Mouse (Mus musculus) retina, embryonic 14.5 days (tissue): ENCODE measurements at regions not wholly inside any gene's neighbourhood (a gene's known extent, or its start where the extent isn't known, plus 50 kb on each side); places are given as distances from the start of the nearest gene placed in this dataset.
"Not testable (repeated sequence)": the region's sequence is repeated elsewhere in the genome, so short reads cannot be mapped to it uniquely, and the experiment has no call there.

ENCODE experiments used
- DNase-seq: peaks from one replicate; pipeline ENCODE4 v3.0.0-alpha.2; 2015; ENCODE audit warnings: low spot score

DNA sequence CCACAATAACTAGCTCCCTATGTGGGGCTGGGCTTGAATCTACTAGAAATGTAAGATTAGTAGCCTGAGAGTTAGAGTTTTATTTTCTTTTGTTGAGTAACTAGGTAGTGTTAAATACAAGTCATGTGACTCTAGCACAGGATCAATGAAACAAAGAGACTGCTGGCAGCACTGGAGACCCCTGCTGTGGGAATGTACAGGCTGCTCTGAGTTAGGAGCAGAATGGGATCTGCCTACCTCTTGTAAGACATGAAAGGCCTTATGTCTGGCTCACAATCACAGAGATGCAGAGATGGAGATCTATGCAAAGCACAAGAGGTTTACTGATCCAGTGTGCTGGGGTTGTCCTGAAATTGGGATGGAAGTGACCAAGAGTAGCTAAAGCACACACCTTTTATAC is 193.9 kb upstream of the Kcnmb2 start:
- not testable (repeated sequence) for DNase-seq

DNA sequence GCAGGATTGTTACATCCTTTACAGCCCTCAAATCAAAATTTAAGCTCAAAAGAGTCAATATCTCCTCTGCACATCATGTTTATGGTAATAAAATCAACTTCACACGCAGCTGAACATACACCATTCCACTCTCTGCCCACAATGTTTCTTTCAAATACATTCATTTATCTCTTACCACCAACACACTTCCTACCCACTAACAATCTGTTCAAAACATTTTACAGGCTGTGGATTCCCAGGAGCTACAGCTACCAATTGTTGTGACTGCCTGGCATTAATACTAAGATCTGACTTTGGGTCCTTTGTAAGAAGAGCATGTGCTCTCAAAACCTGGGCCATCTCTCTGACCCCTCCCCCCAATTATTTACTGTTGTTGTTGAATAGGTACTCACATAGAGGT is 161.0 kb upstream of the Kcnmb2 start:
- DNase-seq: no peak

DNA sequence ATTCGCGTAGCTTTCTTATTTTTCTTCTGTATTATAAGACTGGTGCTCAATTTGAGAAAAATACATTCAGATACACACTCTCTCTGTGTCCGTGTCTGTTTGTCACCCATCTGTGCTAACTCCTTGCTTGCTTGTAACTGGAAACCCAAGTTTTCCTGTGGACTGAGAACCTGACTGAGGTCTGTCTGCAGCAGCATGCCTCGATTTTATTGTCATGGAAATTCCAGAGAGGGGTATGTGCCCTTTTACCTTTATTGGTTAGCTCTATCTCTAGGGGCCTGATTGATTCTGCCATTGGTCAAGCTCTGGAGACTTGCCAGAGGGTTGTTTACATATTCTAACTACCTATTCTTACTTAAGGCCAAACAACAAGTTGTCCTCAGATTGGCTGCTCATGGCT is 146.4 kb upstream of the Kcnmb2 start:
- no peak for DNase-seq

DNA sequence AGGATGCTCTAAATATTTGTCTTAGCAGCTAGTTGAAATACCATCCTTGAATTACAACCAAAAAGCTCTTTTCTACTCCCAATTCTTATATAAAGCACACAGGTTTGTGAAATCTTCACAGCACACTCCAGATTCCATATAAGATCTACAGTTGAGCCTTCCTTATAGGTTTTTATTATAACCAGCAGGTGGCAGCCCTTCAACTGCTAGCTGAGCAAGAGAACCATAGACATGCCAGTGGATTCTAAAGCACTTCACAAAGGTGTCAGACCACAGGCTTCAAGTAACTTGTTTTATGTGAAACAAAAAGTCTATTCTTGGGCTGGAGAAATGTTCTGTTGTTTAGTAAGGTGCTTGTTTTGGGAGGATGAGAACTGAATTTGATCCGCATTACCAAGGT is 133.1 kb upstream of the Kcnmb2 start:
- DNase-seq: peak; percentile 77

DNA sequence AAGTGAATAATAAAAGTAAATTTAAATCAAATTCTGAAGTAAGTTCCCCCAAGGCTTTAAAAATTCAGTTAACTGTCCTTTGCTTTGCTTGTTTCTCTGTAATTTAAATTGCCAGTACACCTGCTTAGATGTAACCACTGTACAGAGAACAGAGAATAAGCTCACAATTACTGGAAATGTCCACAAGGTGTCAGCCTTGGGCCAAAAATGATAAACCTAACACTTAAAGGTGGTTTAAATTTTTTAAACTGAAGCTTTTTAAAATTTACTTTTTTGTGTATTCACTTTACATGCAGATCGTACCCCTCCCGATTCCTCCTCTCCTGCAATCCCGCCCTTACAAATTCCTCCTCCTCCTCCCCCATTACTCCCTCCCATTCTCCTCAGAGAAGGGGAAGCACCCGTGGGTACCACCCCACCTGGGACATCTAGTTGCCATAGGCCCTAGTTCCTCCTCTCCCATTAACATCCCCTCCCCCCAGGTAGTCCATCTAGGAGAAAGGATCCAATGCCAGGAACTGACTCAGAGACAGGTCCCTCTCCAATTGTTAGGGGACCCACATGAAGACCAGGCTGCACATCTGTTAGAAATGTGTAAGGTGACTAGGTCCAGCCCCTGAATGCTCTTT is 111.9 kb upstream of the Kcnmb2 start:
- DNase-seq: peak; percentile 79

DNA sequence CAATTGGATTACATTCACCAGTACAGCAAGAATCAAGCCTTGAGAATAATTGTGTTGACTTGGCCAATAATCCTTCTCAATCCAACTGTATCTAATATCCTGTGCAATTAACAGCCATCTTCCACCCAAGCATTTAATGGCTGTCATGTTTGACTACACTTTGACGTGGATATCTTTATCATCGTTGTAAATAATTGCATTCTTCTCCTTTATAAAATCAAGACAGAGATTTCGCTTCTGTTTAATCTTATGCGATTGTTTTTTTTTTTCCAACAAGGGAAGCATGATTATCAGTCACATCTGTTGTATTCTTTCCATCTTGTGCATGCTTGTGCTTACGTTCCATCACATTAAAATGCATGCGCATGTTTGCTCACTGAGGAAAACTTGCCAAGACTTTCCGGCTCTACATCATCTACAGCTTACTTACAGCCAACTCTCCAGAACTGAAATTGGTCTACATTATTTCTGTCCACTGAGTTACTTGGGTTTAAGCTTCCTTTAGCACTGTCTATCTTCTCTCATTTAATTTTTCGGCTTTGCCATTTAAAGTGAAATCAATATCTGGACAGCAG is 108.8 kb upstream of the Kcnmb2 start:
- peak; percentile 68 for DNase-seq

DNA sequence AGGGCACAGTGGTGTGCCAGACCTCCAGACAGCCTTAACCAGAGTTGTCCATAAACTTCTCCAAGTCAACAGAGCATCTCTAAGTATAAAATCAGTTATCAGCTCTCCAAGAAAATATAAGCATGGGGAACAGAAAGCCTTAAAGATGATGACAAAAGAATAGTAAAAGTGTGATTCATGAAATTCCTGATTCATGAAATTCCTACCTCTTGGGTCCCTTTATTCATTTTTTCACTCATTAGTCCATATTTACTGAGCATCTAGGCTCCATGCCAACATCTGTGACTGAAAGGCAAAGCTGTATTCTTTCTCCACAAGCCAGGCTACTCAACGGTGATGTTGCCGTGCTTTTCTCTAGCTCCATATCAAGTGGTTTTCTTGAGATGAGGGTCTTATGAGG is 105.7 kb upstream of the Kcnmb2 start:
- no peak for DNase-seq

DNA sequence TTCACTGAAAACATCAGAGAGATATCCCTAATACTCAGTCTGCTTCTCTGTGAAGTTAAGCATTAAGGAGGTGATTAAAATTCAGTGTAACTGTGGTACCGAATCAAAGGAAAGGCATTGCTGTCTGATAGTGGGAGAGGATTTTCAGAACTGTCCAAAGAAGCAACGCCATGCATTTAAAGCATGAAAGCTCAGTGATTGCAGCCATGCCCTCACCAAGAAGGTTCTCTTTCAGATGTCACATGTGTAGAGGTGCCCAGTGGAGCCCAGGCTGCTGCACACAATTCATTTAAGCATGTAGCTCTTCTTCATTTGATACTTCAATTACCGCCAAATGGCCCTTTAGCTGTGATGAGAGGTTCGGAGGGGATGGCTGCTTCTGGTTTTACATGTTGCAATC is 103.1 kb upstream of the Kcnmb2 start:
- DNase-seq: no peak

DNA sequence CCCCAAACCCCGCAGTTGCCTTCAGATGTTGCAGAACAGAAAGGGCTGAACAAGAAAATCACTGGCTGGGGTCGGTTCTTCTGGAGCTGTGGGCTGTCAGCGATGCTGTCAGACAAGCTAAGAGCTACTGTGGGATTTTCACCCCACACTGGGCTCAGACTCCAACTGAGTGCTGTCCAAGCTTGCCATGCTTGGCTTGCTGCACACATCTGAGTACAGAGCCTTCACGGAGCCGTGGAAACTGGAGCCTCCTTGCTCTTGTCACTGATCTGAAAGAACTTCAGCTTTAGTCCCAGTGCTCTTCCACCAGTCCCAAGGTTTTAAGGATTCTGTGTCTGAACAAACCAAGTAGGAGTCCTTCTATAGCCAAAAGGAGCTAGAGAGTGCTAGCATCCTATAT is 98.3 kb upstream of the Kcnmb2 start:
- DNase-seq: no peak

DNA sequence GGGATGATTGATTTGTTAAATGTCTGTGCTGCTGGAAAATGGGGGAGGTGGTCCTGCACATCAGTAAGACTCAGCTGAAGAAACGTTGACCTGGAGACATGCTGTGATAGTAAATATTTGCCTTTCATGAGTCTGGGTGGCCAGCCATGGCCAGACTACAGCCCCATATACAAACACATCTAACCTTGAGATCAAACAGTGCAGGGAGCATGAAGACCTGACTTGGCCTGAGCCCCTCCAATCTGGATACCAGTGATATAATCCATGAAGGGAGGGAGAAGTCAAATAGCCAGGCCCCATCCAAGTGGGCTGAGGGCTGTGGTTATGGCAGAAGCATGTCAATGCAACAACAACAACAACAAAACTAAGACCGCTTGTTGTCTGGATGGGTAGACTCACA is 94.6 kb upstream of the Kcnmb2 start:
- no peak for DNase-seq

DNA sequence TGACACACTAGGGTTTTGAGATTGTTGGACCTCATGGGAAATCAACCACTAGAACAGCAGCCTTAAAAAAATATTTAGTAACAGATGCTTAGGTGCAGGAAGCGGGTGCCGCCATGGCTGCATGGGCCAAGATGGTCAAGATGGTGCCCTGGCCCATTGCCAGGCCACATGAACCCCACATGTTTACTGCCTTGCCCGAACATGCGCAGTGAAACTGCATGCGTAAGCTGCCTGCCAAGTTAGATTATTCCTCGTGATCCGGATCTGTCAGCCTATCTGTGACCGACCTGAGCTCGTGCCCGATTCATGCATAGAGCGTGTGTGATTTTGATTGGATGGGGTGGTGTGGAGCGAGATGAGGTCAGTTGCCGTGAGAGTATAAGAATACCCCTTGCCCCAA is 93.2 kb upstream of the Kcnmb2 start:
- not testable (repeated sequence) for DNase-seq

DNA sequence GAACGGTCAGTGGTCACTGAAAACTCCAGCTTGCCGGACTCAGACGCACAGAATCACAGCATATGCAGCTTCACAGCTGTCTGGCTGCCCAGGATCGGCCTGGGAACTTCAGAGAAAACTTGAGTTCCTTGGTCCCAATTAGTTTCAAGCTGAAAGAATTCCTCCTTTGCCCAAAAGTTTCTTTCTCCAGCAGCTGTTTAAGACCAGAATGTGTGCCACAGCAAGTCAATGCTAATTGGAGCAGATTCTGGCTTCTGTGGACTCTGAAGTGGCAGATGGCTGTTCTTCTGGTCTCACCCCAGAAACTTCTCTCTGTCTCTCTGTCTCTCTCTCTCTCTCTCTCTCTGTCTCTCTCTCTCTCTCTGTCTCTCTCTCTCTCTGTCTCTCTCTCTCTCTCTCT is 91.1 kb upstream of the Kcnmb2 start:
- peak; percentile 28 for DNase-seq

DNA sequence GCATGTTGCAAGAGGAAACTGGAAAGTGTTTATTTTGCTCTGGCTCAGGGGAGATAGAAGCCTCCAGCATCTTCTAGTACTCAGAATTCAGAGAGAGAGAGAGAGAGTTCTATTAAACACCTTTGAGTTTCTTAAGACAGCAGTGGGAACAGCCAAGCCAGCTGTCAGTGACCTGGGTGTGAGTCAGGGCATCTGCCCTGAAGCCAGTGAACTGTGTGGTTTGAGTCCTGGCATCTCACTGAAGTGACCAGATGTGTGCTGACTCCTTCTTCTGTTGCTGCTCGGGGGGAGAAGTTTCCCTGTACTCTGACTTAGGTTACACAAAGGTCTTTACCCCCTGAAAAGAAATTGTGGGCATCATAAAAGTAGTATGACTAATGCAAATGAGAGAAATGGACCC is 70.4 kb upstream of the Kcnmb2 start:
- DNase-seq: no peak

DNA sequence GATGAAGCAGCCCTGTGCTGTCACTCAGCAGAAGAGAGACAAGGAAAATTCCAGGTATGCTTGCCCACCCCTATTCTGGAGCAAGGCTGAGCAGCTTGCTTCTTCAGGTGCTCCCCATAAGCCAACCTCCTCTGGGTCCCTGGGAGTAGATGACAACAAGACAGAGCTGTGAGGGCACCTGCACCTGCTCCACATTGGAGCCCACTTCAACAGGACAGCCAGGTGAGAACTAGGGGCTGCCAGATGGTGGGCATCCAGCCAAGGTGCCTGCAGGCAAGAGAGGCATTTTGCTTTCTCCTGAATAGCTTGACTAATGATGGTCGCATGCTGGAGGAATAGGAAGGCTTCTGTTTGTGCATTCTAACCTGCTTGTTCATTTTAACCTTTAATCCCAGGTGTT is 61.1 kb upstream of the Kcnmb2 start:
- DNase-seq: no peak

DNA sequence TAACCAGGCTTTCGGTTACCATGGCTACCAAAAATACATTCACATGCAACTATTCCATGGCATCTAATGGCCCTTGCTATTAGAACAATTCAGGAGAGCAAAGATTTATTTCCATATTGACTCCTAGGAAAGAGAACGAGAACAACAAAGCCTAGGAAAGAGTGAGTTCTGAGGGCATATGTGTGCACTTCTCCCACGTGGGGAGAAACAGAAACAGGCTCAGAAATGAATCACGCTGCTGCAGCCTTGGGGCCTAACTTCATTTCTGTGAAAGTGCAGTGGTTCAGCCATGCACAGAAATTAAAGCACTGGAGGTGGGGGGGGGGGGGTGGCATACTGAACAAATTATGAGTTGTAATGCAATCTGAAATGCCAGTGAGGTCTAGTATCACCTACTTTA is 55.2 kb upstream of the Kcnmb2 start:
- DNase-seq: no peak
